Mouse (Mus musculus) testis, adult 2 months (tissue): Measurements from ENCODE around the gene C1ra.

Experiments used
- CTCF ChIP-seq: fragments of 200-500 bp; IDR thresholded peaks from 2 replicates; pipeline ENCODE4 v1.5.1; 2012; ENCODE audit warnings: low read depth, mild to moderate bottlenecking, inconsistent platforms, low read length, moderate library complexity; ENCODE audit not compliant: control insufficient read depth, insufficient read depth, insufficient replicate concordance
- POLR2A ChIP-seq: fragments of 200-500 bp; IDR thresholded peaks from 2 replicates; pipeline ENCODE4 v1.6.1; 2012; ENCODE audit warnings: low read depth, mild to moderate bottlenecking, inconsistent platforms, low read length, moderate library complexity; ENCODE audit not compliant: control insufficient read depth

DNA sequence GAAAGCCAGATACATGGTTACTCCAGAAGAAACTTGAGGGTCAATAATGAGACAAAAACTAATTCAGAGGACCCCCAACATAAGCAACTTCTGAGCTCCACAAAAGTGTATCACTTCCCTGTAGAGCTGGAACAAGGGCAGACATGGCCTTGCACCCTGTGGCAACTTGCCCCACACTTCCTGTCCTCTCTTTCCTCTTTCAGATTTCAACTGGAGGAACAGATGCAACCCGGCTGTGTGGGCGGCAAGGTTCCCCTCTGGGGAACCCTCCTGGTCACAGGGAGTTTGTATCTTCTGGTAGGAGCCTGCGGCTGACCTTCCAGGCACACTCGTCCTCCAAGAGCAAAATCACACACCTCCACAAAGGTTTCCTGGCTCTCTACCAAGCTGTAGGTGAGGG lies 7.2 kb upstream of the C1ra start:
- TF ChIP-seq CTCF = no peak
- TF ChIP-seq POLR2A = no peak
